Mouse (Mus musculus): ENCODE measurements around the gene Tmem135. TPM values are rescaled to one million over a fixed set of nuclear protein-coding genes. Genes with fewer than 3 reads are reported as not detected.

The Tmem135 gene
- total RNA-seq, 2 experiments from 2014 or later, result 26.2 to 27.6 TPM

DNA sequence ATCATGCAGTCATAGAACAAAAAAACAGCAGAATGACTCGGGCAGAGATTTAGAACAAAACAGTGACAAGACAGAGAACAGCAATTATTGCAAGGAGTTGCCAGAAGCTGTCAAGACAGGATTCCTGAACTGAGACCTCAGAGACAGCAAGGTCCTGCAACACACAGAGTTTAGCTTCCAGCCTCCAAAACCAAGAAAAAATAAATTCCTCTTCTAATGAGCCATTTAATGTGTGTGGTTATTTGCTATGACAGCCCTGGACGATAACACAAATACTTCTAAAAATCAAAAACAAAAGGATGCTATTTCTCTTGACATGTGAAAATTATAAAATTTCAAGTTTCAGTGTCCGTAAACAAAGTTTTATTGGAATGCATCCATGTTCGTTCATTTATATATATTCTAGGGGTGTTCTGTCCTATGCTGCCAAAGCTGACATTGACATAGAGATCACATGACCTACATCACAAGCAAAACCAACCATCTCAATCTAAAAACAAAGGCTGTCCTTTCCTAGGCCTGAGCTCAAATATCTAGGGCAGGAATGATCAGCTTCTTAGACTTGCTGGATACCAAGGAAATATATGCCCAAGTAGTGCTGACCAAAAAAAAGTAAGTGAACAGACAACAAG, 146.0 kb downstream of the Tmem135 start:
- no peak for DNase-seq (ENCODE audit: low spot score in 2 of 2)

DNA sequence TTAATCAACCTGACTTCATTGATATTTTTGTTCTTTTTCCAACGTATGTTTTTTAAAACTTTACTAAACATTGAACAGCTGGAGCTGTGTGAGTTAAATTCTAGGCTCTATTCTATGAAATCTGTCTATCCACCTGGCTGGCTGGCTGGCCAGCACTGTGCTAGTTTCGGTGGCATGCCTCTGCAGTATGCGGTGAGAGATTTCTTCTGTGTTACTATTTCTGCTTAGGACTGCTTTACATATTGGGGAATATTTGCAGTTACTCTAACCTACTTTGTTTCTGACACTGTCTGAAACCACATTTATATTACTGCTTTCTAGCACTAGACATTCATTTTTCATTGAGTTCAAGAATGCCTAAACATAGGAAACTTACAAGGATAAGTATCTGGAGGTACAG, 150.2 kb downstream of the Tmem135 start:
- DNase-seq (ENCODE audit: low spot score in 2 of 2), result no peak

DNA sequence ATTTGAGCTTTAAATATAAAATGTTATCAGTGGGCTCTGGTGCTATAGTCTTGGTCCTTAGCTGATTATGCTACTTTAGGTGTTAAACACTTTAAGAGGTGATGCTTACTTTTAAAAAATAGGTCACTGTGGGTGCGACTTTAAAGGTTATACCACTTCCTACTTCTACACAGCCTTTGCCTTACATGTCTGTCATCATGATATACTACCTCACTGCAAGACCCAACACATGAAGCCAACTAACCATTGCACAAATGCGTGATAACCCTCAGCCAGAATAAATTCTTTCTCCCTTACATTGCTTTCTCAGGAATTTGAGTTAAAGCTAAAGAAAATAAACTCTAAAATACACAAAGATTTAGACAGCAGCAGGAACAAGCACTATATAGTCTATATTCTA, 150.7 kb downstream of the Tmem135 start:
- no peak for DNase-seq (ENCODE audit: low spot score in 2 of 2)

DNA sequence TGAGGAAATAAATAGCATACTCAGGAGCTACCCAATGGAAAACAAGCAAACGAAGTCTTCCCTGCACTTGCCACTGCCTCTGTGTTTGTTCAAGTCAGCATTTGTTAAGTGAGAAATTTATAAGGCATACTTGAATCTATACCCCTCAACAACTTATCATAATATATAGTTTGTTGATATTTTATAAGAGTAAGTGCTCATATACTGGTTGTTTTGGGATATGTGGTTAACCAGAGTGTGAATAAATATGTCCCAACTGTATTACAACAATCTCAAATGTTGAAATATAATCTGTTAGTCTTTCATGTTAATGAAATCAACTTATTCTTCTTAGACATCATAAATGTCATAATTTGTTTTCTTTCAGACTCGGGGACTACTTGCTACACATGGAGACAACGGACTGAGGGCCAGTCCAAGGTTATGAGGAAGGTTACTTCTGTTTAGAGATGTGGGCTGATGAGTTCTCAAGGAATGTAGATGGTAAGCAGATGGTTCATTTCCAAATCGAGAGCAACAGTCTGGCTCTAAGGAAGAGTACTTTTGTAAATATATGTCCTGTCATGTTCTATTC, 152.1 kb downstream of the Tmem135 start:
- no peak for DNase-seq (ENCODE audit: low spot score in 2 of 2)

DNA sequence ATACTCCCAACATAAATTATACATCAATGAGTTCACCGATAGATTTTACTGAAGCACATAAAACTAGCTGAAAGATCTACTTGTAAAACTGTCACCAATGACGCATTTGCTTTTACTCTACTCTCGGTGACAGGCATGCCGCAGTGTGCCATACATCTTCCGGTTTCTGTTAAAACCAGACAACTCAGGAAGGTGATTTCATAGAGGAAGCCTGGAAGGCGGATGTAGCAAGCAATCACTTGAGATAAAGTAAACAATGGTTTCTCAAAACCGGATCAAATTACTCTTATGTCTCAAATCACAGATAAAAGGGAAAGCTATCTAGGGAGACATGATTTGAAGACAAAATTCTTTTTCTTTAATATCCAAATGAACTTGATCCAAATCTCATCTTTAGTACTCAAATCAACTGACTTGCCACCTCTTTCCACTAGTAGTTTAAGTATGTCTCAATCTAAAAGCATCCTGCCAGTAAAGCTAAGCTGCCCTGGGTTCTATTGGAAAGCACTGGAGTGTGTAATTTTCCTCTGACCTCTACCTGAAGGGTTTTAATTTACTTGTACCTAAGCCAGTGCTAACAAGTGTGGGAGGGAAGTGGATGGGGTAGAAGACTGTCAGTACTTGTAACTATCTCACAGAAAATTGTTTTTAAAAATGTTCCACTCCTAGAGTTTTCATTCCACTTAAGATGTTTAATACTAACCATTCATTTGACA, 155.7 kb downstream of the Tmem135 start:
- no peak for DNase-seq (ENCODE audit: low spot score in 2 of 2)

DNA sequence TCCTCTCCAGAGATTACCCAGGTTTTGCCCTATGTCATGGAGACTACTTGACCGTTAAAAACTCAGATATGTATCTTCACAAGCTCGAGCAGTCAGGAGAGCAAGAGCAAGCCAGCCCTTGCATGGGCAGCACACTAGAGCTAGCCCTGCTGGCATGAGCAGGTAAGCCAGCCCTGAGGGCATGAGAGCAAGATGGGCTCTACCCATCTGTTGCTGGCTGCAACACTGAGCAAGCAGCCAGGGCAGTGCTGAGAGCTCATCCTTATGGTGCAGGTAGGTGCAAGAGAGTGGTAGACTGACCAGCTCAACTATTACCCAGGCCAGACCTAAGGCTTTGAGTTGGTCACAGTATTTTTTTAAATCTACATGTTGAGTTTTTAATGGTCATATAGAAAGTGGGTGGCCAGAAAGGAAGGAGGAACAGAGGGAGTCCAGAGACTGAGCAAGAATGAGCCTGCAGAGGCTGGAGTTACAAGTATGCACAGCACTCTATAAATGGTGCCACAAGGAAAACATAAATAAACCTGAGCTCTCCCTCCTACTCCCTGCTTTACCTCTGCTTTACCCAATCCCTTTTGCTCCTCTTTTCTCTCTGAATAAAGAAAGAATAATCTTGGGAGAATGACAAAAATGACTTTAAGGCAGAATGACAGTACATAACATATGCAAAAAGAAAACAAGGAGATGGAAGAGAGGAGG, 156.9 kb downstream of the Tmem135 start:
- no peak for DNase-seq (ENCODE audit: low spot score in 2 of 2)

DNA sequence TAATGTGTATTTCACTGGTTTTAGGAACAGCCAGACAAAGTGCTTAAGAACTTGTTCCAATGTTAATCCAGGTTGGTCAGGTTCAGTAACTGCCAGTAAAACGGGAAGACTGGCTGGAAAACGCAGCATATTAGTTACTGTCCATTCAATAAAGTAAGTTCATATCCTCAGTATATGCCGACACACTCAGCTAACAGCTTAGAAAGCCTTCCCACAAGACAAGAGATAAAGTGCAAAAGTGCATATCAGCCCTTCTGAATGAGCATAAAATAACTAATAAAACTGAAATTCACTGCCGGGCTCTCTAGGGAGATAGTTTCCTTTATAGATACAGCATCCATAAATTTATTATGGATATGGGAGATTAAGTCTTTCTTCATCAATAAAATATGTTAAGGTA, 161.5 kb downstream of the Tmem135 start:
- no peak for DNase-seq (ENCODE audit: low spot score in 2 of 2)

DNA sequence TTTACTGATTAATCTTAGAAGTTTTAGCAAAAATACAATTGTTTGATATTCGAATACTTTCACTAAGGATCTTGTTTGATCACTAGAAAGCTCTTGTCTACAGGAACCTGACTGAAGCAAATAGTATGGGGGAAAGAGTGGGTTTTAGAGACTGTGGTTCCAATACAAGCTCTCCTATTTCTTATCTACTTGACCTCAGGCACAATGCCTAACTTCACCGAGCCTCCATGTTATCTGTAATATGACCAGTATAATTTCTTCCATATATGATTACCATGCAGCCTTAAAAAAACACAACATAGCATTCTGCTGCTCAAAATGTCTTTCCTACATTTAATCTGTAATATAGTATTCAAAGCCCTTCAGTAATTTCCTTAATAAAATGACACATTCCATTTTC, 161.9 kb downstream of the Tmem135 start:
- DNase-seq (ENCODE audit: low spot score in 2 of 2), result no peak

DNA sequence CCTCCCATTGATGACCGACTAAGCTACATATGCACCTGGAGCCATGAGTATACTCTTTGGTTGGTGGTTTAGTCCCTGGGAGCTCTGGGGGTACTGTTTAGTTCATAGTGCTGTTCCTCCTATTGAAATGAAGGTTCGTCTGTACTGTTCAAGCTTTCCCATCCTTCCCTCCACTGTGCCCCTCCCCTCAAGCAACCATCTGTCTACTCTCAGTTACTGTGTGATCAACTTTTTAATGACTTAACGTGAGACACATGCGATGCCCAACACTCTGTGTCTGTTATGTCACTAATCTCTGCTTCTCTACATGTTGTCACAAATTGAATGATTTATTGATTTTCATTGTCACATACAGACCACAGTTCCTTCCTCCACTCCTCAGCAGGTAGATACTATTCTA, 164.4 kb downstream of the Tmem135 start:
- no peak for DNase-seq (ENCODE audit: low spot score in 2 of 2)

DNA sequence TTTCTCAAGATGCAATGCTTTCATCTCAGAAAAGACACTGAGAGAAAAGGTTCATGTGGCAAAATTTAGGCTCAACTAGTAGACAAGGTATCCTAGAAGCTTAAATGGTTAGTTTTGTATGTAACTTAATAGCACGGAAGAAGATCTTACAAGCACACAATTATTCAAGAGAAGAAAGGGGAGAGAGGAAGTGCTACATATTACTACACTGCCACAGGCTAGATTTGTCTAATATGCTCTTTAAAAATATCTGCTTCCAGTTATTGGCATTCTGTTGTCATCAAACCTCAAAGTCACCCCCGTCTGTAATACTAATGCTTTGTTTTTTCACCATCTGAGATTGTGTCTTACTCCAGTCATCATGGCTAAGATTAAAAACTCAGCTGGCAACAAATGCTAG, 167.4 kb downstream of the Tmem135 start:
- DNase-seq (ENCODE audit: low spot score in 2 of 2), result no peak

DNA sequence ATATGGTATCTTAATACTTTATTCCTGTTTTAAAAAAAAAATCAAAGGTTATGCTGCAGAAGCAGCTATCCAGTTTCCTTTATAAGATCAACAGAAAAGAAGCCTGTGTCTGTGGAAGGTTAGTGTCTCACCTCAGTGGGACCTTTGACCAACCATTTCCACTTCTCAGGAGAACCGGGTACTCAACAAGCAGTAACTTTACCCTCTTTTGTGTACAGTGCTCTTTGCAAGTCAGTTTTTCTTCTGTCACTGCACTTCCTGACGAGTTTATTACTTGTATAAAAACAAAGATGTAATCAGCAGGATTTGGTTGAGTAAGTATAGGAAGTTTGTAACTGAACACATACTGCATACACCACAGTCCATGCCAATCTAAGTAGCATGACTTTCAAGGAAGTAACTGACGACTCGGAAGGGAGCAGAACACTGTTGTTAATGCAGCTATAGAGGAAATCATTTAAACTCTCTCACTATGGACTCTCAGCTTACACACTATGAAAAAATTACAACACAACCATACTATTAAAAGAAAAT, 168.0 kb downstream of the Tmem135 start:
- DNase-seq (ENCODE audit: low spot score in 2 of 2), result no peak

DNA sequence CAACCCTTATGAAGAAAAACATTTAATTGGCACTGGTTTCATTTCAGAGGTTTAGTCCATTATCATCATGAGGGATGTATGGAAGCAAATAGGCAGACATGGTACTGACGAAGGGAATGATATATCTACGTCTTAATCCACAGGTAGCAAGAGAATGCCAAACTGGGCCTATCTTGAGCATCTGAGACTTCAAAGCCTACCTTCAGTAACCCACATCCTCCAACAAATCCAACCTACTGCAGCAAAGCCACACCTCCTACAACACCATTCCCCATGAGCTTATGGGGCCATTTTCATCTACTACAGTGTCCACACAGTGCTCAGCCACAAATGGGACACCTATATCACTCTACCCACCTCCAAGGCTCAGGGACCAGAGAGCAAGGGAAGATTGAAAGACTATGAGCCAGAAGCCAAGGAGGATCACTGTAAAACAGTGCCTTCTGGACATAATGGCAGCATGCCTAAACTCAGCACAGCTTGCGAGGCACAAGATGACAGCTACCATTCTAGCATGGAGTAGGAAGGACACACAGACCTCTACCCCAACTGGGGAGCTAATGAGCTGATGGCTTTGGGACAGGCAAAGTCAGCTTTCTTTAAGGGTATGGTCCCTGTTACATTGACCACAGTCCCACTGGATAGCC, 171.4 kb downstream of the Tmem135 start:
- no peak for DNase-seq (ENCODE audit: low spot score in 2 of 2)

DNA sequence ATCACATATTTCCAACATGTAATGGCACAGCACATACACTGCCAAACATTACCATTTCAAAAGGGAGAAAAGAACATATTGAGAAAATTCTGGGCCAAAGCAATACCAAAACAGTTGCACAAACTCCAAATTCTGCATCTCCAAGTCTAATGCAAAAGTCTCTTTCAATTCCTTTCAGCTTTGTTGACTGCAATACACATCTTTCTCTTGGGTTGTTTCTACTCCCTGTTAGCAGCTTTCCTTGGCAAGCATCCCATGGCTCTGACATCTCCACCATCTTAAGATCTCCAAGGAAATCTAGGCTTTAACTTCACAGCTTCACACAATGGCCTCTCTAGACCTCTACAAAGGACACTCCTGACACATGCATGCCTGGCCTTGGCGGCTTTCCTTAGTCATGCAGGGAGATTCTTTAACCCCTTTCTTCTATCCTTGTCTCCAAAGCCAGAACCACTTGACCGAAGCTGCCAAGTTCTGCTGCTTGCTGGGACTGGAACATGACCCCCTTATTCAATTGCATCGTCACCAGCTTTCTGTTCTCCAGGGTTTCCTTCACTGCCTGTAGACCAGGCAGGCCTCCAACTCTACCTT, 172.7 kb downstream of the Tmem135 start:
- no peak for DNase-seq (ENCODE audit: low spot score in 2 of 2)

DNA sequence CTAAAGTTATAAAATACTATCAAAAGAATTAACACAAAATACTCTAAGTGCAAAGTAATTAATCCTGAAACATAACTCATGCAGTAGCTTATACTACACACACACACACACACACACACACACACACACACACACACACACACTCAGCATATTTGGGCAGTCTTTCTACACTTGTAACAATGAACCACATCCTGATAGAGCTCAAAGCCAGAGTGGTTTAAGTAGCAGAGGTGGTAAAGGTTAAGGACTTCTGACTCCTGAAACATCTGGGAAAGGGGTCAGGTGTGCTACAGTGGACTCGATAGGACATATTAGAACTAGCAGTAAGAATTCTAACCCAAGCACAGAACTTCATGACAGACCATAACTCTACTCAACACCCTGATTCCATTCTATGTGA, 181.4 kb downstream of the Tmem135 start:
- no peak for DNase-seq (ENCODE audit: low spot score in 2 of 2)

DNA sequence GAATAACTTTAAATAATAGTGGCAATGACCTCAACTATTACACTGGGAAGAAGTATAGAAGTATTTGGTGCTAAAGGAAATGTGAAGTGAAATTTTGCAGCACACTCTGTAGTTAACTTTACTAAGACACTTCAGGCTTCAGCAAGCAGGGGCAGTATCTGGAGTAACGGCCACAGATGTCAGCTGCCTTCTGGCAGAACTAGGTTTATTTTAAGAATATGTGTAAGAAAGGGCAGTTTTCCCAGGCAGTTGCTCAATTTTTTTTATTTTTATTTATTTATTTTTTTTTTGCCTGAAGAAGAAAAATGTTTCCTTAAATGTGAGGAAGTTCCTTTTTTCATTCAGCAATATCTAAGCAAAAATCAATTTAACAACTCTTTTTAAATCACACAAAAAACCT, 187.4 kb downstream of the Tmem135 start:
- no peak for DNase-seq (ENCODE audit: low spot score in 2 of 2)

DNA sequence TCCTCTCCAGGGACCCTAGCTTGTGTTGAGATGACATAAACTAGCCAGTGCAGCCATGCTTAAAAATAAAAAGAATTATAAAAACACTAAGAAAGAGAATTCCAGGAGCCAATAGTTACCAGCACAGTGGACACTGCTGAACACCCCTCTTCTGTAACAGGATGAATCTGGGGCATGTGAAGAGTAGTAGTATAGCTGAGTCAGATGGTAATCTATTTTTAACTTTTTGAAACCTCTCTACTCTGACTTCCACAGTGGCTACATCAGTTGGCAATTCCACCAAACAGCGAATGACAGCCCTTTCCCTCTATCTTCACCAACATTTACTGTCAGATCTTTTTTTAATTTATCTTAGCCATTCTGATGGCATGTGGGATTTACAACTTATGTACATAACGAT, 187.9 kb downstream of the Tmem135 start:
- DNase-seq (ENCODE audit: low spot score in 2 of 2), result no peak

DNA sequence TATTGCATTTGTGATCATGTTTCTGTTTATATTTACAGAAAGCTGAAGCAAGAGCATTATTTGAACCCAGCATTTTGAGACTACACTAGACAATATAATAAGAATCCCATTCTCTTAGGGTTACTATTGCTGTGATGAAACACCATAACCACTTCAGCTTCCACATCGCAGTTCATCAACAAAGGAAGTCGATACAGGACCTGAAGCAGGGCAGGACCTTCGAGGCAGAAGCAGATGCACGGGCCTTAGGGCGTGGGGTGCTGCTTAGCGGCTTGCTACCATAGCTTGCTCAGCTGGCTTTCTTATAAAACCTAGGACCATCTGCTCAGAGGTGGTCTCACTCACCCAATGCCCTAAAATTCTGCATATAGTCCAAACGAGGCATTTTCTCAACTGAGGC, 188.3 kb downstream of the Tmem135 start:
- no peak for DNase-seq (ENCODE audit: low spot score in 2 of 2)

DNA sequence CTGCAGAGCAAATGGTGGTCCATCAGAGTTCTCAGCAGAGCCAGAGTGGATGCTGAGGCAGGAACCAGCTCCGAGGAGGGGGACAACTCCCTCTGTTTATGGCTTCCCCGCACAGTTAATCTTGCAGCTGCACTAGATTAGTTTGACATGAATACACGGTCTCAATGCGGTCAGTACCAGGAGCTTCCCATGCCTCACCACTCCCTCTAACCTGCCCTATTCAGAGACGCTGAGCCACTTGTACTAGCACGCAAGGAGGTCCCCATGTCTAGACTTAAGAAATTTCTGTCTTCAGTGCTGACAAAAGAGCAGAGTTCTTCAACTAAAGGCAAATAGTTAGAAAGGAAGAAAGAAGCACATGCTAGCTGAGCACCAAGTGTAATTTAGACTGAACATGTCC, 193.5 kb downstream of the Tmem135 start:
- DNase-seq (ENCODE audit: low spot score in 2 of 2), result no peak

DNA sequence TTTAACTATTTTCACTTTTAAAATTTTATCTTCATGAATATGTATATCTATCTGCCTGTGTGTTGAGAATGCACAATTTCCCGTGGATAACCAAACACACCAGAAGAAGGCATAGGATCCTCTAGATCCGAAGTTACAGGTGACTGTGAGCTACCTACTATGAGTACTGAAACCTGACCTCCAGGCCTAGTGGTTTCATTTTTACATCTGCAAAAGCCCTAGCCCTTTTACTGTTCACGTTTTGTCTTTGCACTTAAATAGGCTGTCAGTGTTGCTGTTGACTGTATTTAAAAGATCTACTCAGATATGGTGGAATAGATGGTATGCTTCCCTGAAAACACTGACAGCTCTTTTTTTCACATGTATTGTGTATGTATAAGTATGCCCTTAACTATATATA, 197.9 kb downstream of the Tmem135 start:
- no peak for DNase-seq (ENCODE audit: low spot score in 2 of 2)

DNA sequence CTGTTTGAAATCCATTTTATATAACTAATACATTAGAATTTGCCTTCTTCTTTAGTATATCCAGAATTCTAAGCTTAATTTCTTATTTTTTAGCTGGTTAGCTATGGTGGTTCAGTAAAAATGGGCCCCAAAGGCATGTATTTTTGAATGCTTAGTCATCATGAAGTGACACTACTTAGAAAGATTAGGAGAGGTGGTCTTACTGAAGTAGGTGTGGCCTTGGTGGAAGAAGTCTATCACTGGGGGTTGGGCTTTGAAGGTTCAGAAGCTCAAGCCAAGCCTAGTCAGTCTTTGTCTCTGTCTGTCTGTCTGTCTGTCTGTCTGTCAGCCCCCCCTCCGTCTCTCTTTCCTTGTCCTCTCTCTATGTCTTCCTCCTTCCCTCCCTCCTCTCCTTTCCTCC, 198.6 kb downstream of the Tmem135 start:
- no peak for DNase-seq (ENCODE audit: low spot score in 2 of 2)

DNA sequence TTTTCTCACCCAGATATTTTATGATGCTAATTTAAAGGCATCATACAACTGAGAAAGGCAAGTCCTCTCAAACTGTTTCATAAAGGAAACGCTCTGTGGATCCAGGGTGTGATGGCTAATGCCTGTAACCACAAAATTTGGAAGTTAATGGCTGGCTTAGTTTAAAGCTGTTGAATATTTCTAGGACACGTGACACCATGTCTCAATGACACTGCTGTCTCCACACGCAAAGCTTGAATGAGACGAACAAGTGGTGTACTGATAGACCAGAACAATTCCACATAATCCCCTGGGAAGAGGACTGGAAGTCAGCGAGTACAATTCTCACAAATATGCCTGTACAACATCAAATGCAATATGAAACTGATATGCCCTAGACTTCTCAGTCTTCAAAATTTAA, 200.9 kb downstream of the Tmem135 start:
- DNase-seq (ENCODE audit: low spot score in 2 of 2), result no peak

All from gastrocnemius, postnatal 4 days (tissue).